ENCODE assay signal across 23 mouse cellular contexts in genomic region chr5:37391901-37392300, GRCm38 (mm10). TPM values are rescaled to one million over a fixed set of nuclear protein-coding genes. Genes with fewer than 3 reads are reported as not detected.
DNase-seq lines count a peak whose midpoint lies in the region; ATAC-seq lines count a peak whose summit lies in the region.
"Had no signal": no experiment of that assay in that cellular context is flagged by ENCODE, and none has a peak within 500 bp of the region (broad histone marks: within the 10 kb centered on the region; RNA-seq: fewer than 3 reads in every experiment).

No protein-coding gene starts in this region.

- no peaks in the 10 kb centered on the region for H3K9me3 ChIP-seq in forebrain, embryonic 16.5 days (ENCODE audit: control insufficient read depth, low read length)
- H3K9me3 ChIP-seq: embryonic facial prominence, embryonic 10.5 days; forebrain, embryonic 13.5 days; heart, embryonic 10.5 days; hindbrain, embryonic 12.5 days had no signal

- peaks cover 10% of the 10 kb centered on the region for H3K4me1 ChIP-seq in forebrain, embryonic 16.5 days (replicated peaks; ENCODE audit: control insufficient read depth, insufficient read depth, low read length)

- peak; percentile 82 for ATAC-seq in cerebellum, adult (ENCODE audit: insufficient number of reproducible peaks, low FRiP score, low TSS enrichment)
- no peak for ATAC-seq in forebrain, embryonic 16.5 days
- ATAC-seq: CD4-positive, CD25-positive, alpha-beta regulatory T cell, adult 4 months; forebrain, embryonic 13.5 days; hindbrain, embryonic 16.5 days; inflammation-experienced regulatory T-cells, adult 6 months; intestine, postnatal 0 days had no signal

- no peak overlapping the region for H3K4me2 ChIP-seq in forebrain, embryonic 16.5 days (ENCODE audit: low read length)
- H3K4me2 ChIP-seq: forebrain, embryonic 13.5 days; hindbrain, embryonic 12.5 days had no signal

- no peak overlapping the region for H3K4me3 ChIP-seq in forebrain, embryonic 16.5 days (replicated peaks; ENCODE audit: low read length)
- H3K4me3 ChIP-seq: embryonic facial prominence, embryonic 10.5 days; forebrain, embryonic 13.5 days; heart, embryonic 10.5 days; hindbrain, embryonic 12.5 days had no signal

- no peak overlapping the region for H3K9ac ChIP-seq in forebrain, embryonic 16.5 days (replicated peaks; ENCODE audit: low read depth, low read length)
- H3K9ac ChIP-seq: forebrain, embryonic 13.5 days; hindbrain, embryonic 12.5 days had no signal

- no peaks in the 10 kb centered on the region for H3K27me3 ChIP-seq in forebrain, embryonic 16.5 days (replicated peaks; ENCODE audit: control insufficient read depth, insufficient read depth, low read length)
- H3K27me3 ChIP-seq: forebrain, embryonic 13.5 days; hindbrain, embryonic 12.5 days had no signal

- H3K36me3 ChIP-seq in forebrain, embryonic 16.5 days (ENCODE audit: control insufficient read depth, insufficient read depth) = no peaks in the 10 kb centered on the region
- H3K36me3 ChIP-seq: G1E had no signal

- WGBS in forebrain, embryonic 16.5 days = 91% methylated on average over 10 of the region's 10 CpGs

- no peak for DNase-seq in cerebellum, postnatal 4 days (ENCODE audit: low spot score in 2 of 2)
- peak; percentile 83 for DNase-seq in cerebellum, adult 11-12 months
- peak; percentile 78 for DNase-seq in cerebellum, adult 9-10 months
- peak; percentile 79 to 86 for DNase-seq in cerebellum, postnatal 25 days
- no peak for DNase-seq in right cerebral cortex, adult 18-20 months
- no peak for DNase-seq in adrenal gland, postnatal 14 days
- DNase-seq: adrenal gland, postnatal 10 days; B cell, adult 2 months; gastrocnemius, postnatal 10 days; heart, adult 18-20 months; heart, postnatal 10 days; heart, postnatal 4 days had no signal

- no peak overlapping the region for H3K27ac ChIP-seq in forebrain, embryonic 16.5 days (ENCODE audit: low read length)
- H3K27ac ChIP-seq: embryonic facial prominence, embryonic 10.5 days; forebrain, embryonic 13.5 days; heart, embryonic 10.5 days; hindbrain, embryonic 12.5 days had no signal

RNA-seq across cellular contexts. Expression of gene Evc2, which starts 53.6 kb away (rescaled TPM):
- total RNA-seq in adrenal gland, postnatal 14 days (2021) = 12.7 and 14.8 TPM in 2 replicates
- 6.4 and 7.2 TPM in 2 replicates for polyA plus RNA-seq in forebrain, embryonic 16.5 days (2015; fragmentation: Nextera tagmentation; extraction: Ambion mirVana)
- polyA plus RNA-seq: CD4-positive, CD25-positive, alpha-beta regulatory T cell, adult 4 months; G1E; inflammation-experienced regulatory T-cells, adult 6 months had no signal

RNA-seq across cellular contexts. Expression of gene Evc, which starts 55.2 kb away (rescaled TPM):
- total RNA-seq in adrenal gland, postnatal 14 days (2021) = 9.2 and 11.3 TPM in 2 replicates
- 6.2 and 7.0 TPM in 2 replicates for polyA plus RNA-seq in forebrain, embryonic 16.5 days (2015; fragmentation: Nextera tagmentation; extraction: Ambion mirVana)
- total RNA-seq: G1E had no signal
- polyA plus RNA-seq: CD4-positive, CD25-positive, alpha-beta regulatory T cell, adult 4 months; G1E; inflammation-experienced regulatory T-cells, adult 6 months had no signal

Comparison
In these comparisons a context has a peak if more than half of its experiments do, and no peak if none do; other contexts are left out.
1. DNase-seq: peak in cerebellum, adult 11-12 months (single experiment), cerebellum, adult 9-10 months (single experiment) and cerebellum, postnatal 25 days (2 of 2); none in cerebellum, postnatal 4 days (0 of 2), right cerebral cortex, adult 18-20 months (single experiment) and adrenal gland, postnatal 14 days (single experiment).